Mouse (Mus musculus): ENCODE data around the gene Etfa. TPM values are rescaled to one million over a fixed set of nuclear protein-coding genes. Genes with fewer than 3 reads are reported as not detected.

The Etfa gene
- polyA plus RNA-seq, 1 experiment from 2014 or later = 124 TPM

GRCm38 (mm10) chr9:55409833-55410232 is 102.2 kb downstream of the Etfa start:
- no peaks in the 10 kb centered on the region for H3K9me3 ChIP-seq
- WGBS = 47% methylated on average over 3 of the region's 3 CpGs
- H3K9ac ChIP-seq = no peak overlapping the region
- H3K4me3 ChIP-seq = no peak overlapping the region
- no peak overlapping the region for H3K27ac ChIP-seq
- H3K27me3 ChIP-seq (replicated peaks) = no peaks in the 10 kb centered on the region
- H3K36me3 ChIP-seq = no peaks in the 10 kb centered on the region
- no peak overlapping the region for H3K4me2 ChIP-seq (replicated peaks)
- no peak for ATAC-seq (ENCODE audit: low FRiP score, low read depth)
- H3K4me1 ChIP-seq = peaks cover 8% of the 10 kb centered on the region; the same call in 1 of the 2 replicates

GRCm38 (mm10) chr9:55408851-55409250 is 103.2 kb downstream of the Etfa start:
- WGBS = 52% methylated on average over 4 of the region's 4 CpGs
- H3K4me1 ChIP-seq = peaks cover 8% of the 10 kb centered on the region; the same call in 1 of the 2 replicates
- no peaks in the 10 kb centered on the region for H3K9me3 ChIP-seq

DNA sequence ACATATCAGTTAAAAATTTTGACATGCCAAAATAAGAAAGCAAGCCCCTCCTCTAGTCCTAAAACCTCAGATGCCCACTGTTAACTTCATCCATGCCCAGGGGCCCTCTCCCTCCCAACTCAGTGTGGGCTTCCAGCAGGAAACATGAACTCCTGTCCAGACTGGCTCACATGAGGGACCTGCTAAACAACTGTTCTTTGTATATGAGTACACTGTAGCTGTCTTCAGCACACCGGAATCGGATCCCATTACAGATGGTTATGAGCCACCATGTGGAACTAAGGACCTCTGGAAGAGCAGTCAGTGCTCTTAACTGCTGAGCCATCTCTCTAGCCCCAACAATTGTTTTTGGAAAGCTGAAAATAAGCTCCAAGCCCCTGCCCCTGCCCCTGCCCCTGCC is 105.3 kb downstream of the Etfa start:
- no peak for ATAC-seq (ENCODE audit: low FRiP score, low read depth)
- no peak overlapping the region for H3K4me2 ChIP-seq (replicated peaks)
- no peaks in the 10 kb centered on the region for H3K9me3 ChIP-seq
- H3K4me3 ChIP-seq = no peak overlapping the region
- whole genome bisulfite sequencing = 55% methylated on average over 2 of the region's 2 CpGs
- no peak overlapping the region for H3K27ac ChIP-seq
- H3K27me3 ChIP-seq (replicated peaks) = no peaks in the 10 kb centered on the region
- H3K9ac ChIP-seq = no peak overlapping the region
- peaks cover 8% of the 10 kb centered on the region; the same call in 1 of the 2 replicates for H3K4me1 ChIP-seq
- no peaks in the 10 kb centered on the region for H3K36me3 ChIP-seq

More at GRCm38 (mm10) chr9:55408851-55409250, 103.2 kb downstream of the Etfa start:
- Histone ChIP-seq H3K4me2 (replicated peaks) (no peak overlapping the region), H3K9ac (no peak overlapping the region), H3K27ac (no peak overlapping the region), H3K27me3 (replicated peaks) (no peaks in the 10 kb centered on the region), H3K4me3 (no peak overlapping the region), H3K36me3 (no peaks in the 10 kb centered on the region)
- no peak for ATAC-seq (ENCODE audit: low FRiP score, low read depth)

- WGBS = 71% methylated on average over 6 of the region's 6 CpGs
- H3K9me3 ChIP-seq = no peaks in the 10 kb centered on the region
- H3K36me3 ChIP-seq = no peaks in the 10 kb centered on the region
- no peak for ATAC-seq (ENCODE audit: low FRiP score, low read depth)
- no peak overlapping the region for H3K9ac ChIP-seq
- no peak overlapping the region for H3K27ac ChIP-seq
- H3K4me2 ChIP-seq (replicated peaks) = no peak overlapping the region
- H3K27me3 ChIP-seq (replicated peaks) = no peaks in the 10 kb centered on the region
- H3K4me3 ChIP-seq = no peak overlapping the region
- peaks cover 8% of the 10 kb centered on the region; the same call in 1 of the 2 replicates for H3K4me1 ChIP-seq
Observed at GRCm38 (mm10) chr9:55404976-55405702, 106.9 kb downstream of the Etfa start.

Other genes with a start within 250 kb of the Etfa start
- gene Nrg4, start 185.4 kb downstream of the Etfa start, polyA plus RNA-seq (2016; fragmentation: Nextera tagmentation; extraction: Ambion mirVana) = 1.3 and 1.6 TPM in 2 replicates
- gene Tmem266, start 185.3 kb downstream of the Etfa start, polyA plus RNA-seq (2016; fragmentation: Nextera tagmentation; extraction: Ambion mirVana) = 1.7 and 2.0 TPM in 2 replicates
- gene Isl2, start 26.4 kb upstream of the Etfa start, polyA plus RNA-seq (2016; fragmentation: Nextera tagmentation; extraction: Ambion mirVana) = 46.4 and 62.5 TPM in 2 replicates